Mouse (Mus musculus) midbrain, embryonic 10.5 days (tissue): ENCODE measurements at regions not wholly inside any gene's neighbourhood (a gene's known extent, or its start where the extent isn't known, plus 50 kb on each side); places are given as distances from the start of the nearest gene placed in this dataset.

Experiments
- DNase-seq: peaks from one replicate; pipeline ENCODE4 v3.0.0-alpha.2; 2017; ENCODE audit warnings: low spot score
- H3K27ac ChIP-seq: fragments of 300-500 bp; sonication (generic); replicated peaks from 2 replicates; pipeline ENCODE4 v1.5.1; 2016; ENCODE audit warnings: mild to moderate bottlenecking
- H3K27me3 ChIP-seq: fragments of 300-500 bp; sonication (generic); 2 replicates; pipeline ENCODE4 v1.6.1; 2016; ENCODE audit warnings: low read depth, mild to moderate bottlenecking; ENCODE audit not compliant: poor library complexity, severe bottlenecking
- H3K36me3 ChIP-seq: fragments of 300-500 bp; sonication (generic); 2 replicates; pipeline ENCODE4 v1.6.1; 2016; ENCODE audit warnings: mild to moderate bottlenecking, moderate library complexity
- H3K4me1 ChIP-seq: fragments of 300-500 bp; sonication (generic); 2 replicates; pipeline ENCODE4 v1.6.1; 2016
- H3K4me3 ChIP-seq: fragments of 300-500 bp; sonication (generic); 2 replicates; pipeline ENCODE4 v1.5.1; 2016; ENCODE audit warnings: mild to moderate bottlenecking, moderate library complexity
- H3K9me3 ChIP-seq: fragments of 300-500 bp; sonication (generic); replicated peaks from 2 replicates; pipeline ENCODE4 v1.6.1; 2016; ENCODE audit warnings: mild to moderate bottlenecking
- WGBS: fragments of 180-500 bp; shearing (Covaris S2); methylation state at CpG from one replicate; pipeline ENCODE4 v1.1.7; 2016; 5-methylcytosine and 5-hydroxymethylcytosine counted together

GRCm38 (mm10) chr1:186909518-186910105 is 57.6 kb upstream of the D1Pas1 start:
- Histone ChIP-seq H3K27ac (no peak overlapping the region), H3K4me1 (no peaks in the 10 kb centered on the region), H3K27me3 (peaks cover 5% of the 10 kb centered on the region; the same call in 1 of the 2 replicates), H3K9me3 (no peaks in the 10 kb centered on the region), H3K36me3 (no peaks in the 10 kb centered on the region), H3K4me3 (no peak overlapping the region)
- WGBS, result 85% methylated on average over 9 of the region's 9 CpGs
- DNase-seq, result no peak

DNA sequence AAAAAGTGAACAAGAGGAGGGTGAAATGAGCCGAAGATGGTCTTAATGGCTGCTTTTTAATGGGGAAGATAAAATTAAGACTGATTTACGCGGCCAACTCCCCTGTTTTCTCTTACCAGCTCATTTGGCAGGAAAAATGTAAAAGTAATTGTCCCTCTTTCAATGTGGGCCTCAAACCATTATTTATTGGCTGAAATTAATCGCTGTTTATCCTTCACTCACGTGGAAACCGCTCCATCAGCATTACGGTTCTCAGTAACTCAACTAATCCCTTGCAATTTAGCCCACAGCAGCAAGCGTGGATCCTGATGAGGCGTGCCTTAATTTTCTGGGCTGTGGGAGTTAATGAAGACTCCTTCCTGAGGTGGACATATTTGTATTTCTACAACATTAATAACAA is 58.1 kb upstream of the D1Pas1 start:
- no peaks in the 10 kb centered on the region for H3K9me3 ChIP-seq
- no peak overlapping the region for H3K27ac ChIP-seq
- peaks cover 5% of the 10 kb centered on the region; the same call in 1 of the 2 replicates for H3K27me3 ChIP-seq
- WGBS, result 85% methylated on average over 9 of the region's 9 CpGs
- no peaks in the 10 kb centered on the region for H3K4me1 ChIP-seq
- no peak for DNase-seq
- no peaks in the 10 kb centered on the region for H3K36me3 ChIP-seq
- no peak overlapping the region for H3K4me3 ChIP-seq

GRCm38 (mm10) chr1:186907409-186908170 is 59.6 kb upstream of the D1Pas1 start:
- 79% methylated on average over 10 of the region's 10 CpGs for WGBS
- no peaks in the 10 kb centered on the region for H3K27me3 ChIP-seq
- H3K4me1 ChIP-seq, result no peaks in the 10 kb centered on the region
- H3K4me3 ChIP-seq, result no peak overlapping the region
- no peak for DNase-seq
- no peaks in the 10 kb centered on the region for H3K9me3 ChIP-seq
- no peak overlapping the region for H3K27ac ChIP-seq
- no peaks in the 10 kb centered on the region for H3K36me3 ChIP-seq

DNA sequence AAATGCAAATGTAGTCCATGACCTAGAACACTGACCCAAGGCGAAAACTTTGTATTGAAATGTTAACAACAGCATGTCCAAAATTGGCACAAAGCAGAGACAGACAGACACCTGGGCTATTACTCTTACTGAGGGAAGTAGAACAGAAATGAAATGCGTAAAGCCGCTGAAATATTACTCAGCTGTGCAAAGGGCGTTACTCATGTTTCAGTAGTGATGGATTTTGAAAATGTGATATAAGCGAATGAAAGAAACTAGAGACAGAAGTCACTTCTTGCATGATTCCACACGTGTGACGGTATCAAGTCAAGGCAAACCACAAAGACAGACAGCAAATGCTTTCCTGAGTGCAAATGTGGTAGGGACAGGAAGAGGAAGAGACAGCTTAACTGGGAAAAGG is 61.3 kb upstream of the D1Pas1 start:
- Histone ChIP-seq H3K27me3 (no peaks in the 10 kb centered on the region), H3K27ac (no peak overlapping the region), H3K4me1 (no peaks in the 10 kb centered on the region), H3K36me3 (no peaks in the 10 kb centered on the region), H3K4me3 (no peak overlapping the region), H3K9me3 (no peaks in the 10 kb centered on the region)
- DNase-seq, result no peak
- WGBS, result 92% methylated on average over 7 of the region's 7 CpGs

DNA sequence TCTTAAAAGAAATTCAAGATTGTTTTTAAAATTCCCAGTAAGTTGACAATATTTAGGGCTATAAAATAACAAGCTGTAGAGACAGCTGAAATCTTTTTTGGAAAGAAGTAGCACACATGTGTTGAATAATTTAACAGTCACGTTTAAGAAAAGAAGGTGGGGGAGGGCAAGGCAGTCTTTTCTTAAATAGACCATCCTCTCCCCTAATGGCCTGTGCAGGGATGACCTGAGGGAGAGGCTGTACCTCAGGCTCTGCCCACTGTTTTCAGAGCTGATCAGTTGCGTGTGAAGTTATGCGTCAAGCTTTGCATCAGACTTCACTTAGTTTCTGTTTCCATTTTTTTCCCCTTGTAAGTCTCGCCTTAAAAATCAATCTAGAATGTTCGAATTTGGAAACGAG is 65.7 kb upstream of the D1Pas1 start:
- WGBS, result 86% methylated on average over 6 of the region's 6 CpGs
- Histone ChIP-seq H3K36me3 (no peaks in the 10 kb centered on the region), H3K27ac (no peak overlapping the region), H3K27me3 (no peaks in the 10 kb centered on the region), H3K9me3 (no peaks in the 10 kb centered on the region), H3K4me3 (no peak overlapping the region), H3K4me1 (no peaks in the 10 kb centered on the region)
- DNase-seq, result no peak

DNA sequence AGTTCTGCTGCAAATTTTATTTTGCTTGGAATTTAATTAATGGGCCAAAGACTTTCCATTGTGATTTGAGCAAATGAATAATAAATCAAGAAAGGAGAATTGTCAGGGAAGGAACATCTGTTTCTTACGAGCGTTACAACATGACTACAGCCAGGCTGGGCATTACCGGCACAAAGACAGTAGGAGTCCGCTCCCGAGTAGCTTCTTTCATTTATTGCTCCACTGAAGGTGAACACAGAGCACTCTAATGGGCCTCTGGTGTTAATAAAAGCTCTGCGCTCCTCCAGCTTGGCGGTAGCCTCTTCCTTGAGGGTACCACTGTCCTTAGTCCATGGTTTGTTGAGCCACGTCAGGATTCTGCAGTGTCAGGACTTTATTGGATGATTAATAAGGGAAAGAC is 69.0 kb upstream of the D1Pas1 start:
- no peaks in the 10 kb centered on the region for H3K4me1 ChIP-seq
- DNase-seq, result no peak
- no peak overlapping the region for H3K27ac ChIP-seq
- H3K9me3 ChIP-seq, result no peaks in the 10 kb centered on the region
- H3K36me3 ChIP-seq, result no peaks in the 10 kb centered on the region
- no peaks in the 10 kb centered on the region for H3K27me3 ChIP-seq
- WGBS, result 77% methylated on average over 8 of the region's 8 CpGs
- H3K4me3 ChIP-seq, result no peak overlapping the region

- H3K36me3 ChIP-seq, result no peaks in the 10 kb centered on the region
- no peak overlapping the region for H3K4me3 ChIP-seq
- H3K27ac ChIP-seq, result no peak overlapping the region
- no peaks in the 10 kb centered on the region for H3K27me3 ChIP-seq
- 76% methylated on average over 5 of the region's 5 CpGs for WGBS
- no peaks in the 10 kb centered on the region for H3K9me3 ChIP-seq
- no peaks in the 10 kb centered on the region; the same call in 1 of the 2 replicates for H3K4me1 ChIP-seq
- no peak for DNase-seq
Observed at GRCm38 (mm10) chr1:186889584-186889852, 77.7 kb upstream of the D1Pas1 start.

DNA sequence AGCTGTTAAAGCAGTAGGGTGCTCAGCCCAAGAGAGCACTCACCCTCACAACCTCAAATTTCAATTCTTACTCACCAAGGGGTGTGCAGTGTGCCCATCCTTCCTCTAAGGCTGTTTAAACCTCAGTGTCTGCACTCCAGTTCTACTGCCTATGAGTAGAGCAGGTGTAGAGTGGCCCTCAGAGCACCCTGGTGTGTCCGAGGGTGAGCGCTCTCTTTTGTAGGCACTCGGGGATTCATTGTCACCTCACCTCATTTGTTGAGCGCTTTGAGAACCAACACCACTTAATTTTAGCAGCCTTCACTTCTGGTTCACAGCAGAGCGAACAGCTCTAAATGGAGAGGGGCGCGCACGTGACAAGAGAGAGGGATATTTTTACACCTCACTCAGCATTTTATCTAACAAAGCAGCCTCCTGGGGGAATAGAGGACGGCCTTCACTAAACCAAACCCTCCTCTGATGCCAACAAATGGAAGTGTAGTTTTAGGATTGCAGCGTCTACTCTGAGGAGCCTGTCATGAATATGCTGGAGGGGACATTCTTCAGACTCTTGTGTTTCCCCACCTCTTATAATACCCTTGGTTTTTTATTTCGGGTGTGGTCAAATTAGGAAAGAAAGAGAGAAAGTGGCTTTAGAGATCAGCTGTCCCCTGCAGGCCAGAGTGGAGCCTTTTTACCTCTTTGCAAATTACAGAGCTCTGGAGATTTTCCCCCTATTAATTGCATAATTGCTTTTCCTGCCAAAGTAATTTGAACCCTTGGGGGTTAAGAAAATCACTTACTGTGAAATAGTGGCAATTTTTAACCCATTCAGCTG is 78.2 kb upstream of the D1Pas1 start:
- H3K9me3 ChIP-seq, result no peaks in the 10 kb centered on the region
- H3K27ac ChIP-seq, result no peak overlapping the region
- 69% methylated on average over 11 of the region's 11 CpGs for WGBS
- no peak overlapping the region for H3K4me3 ChIP-seq
- DNase-seq, result no peak
- no peaks in the 10 kb centered on the region for H3K36me3 ChIP-seq
- no peaks in the 10 kb centered on the region for H3K27me3 ChIP-seq
- no peaks in the 10 kb centered on the region; the same call in 1 of the 2 replicates for H3K4me1 ChIP-seq

- Histone ChIP-seq H3K36me3 (no peaks in the 10 kb centered on the region), H3K4me3 (no peak overlapping the region), H3K27ac (no peak overlapping the region), H3K4me1 (no peaks in the 10 kb centered on the region; the same call in 1 of the 2 replicates), H3K9me3 (no peaks in the 10 kb centered on the region), H3K27me3 (no peaks in the 10 kb centered on the region)
- no peak for DNase-seq
- 87% methylated on average over 3 of the region's 3 CpGs for WGBS
Observed at GRCm38 (mm10) chr1:186887127-186887526, 80.1 kb upstream of the D1Pas1 start.

GRCm38 (mm10) chr1:186880391-186880790 is 86.8 kb upstream of the D1Pas1 start:
- H3K27ac ChIP-seq, result no peak overlapping the region
- H3K4me1 ChIP-seq, result no peaks in the 10 kb centered on the region
- no peak for DNase-seq
- H3K27me3 ChIP-seq, result no peaks in the 10 kb centered on the region
- no peak overlapping the region for H3K4me3 ChIP-seq
- WGBS, result 87% methylated on average over 2 of the region's 2 CpGs
- no peaks in the 10 kb centered on the region for H3K36me3 ChIP-seq
- H3K9me3 ChIP-seq, result no peaks in the 10 kb centered on the region

- H3K9me3 ChIP-seq, result no peaks in the 10 kb centered on the region
- no peaks in the 10 kb centered on the region for H3K27me3 ChIP-seq
- WGBS, result 91% methylated on average over 10 of the region's 10 CpGs
- no peaks in the 10 kb centered on the region for H3K36me3 ChIP-seq
- no peak overlapping the region for H3K4me3 ChIP-seq
- no peaks in the 10 kb centered on the region for H3K4me1 ChIP-seq
- no peak overlapping the region for H3K27ac ChIP-seq
- no peak for DNase-seq
Observed at GRCm38 (mm10) chr1:186860608-186861444, 106.4 kb upstream of the D1Pas1 start.

DNA sequence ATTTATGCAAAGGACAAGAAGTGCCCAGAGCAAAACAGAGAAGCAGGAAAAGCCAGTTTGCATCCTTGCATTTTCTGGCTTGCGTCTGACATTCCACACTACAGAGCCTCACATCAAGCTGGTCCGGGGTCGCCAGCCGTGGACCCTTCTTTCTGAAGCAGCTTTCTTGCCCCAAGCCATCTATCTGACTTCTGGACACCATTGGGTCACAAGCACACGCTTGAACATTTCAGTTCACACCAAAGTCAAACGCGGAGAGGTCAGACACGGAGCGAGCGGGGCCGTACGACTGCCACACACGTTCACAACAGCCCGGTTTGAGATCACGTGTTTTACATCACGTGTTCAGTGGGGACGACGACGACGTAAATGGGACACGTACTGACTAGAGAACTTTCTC is 108.9 kb upstream of the D1Pas1 start:
- Histone ChIP-seq H3K27ac (no peak overlapping the region), H3K4me1 (no peaks in the 10 kb centered on the region), H3K36me3 (no peaks in the 10 kb centered on the region), H3K4me3 (no peak overlapping the region), H3K27me3 (no peaks in the 10 kb centered on the region), H3K9me3 (no peaks in the 10 kb centered on the region)
- no peak for DNase-seq
- 94% methylated on average over 21 of the region's 21 CpGs for WGBS
